Mouse (Mus musculus) liver, adult 2 months (tissue): ENCODE data around the gene Tcea3.

Experiments used
- CTCF ChIP-seq: fragments of 200-500 bp; IDR thresholded peaks from 2 replicates; pipeline ENCODE4 v1.5.1; 2011; ENCODE audit warnings: low read depth, low read length, control low read depth
- POLR2A ChIP-seq: fragments of 200-500 bp; IDR thresholded peaks from 2 replicates; pipeline ENCODE4 v1.6.1; 2011; ENCODE audit warnings: low read length, control low read depth; ENCODE audit not compliant: insufficient read depth; ENCODE audit errors: extremely low read depth

- TF ChIP-seq CTCF = no peak
- TF ChIP-seq POLR2A = no peak
Measured at GRCm38 (mm10) chr4:136227408-136227807, 20.1 kb upstream of the Tcea3 start.
